Mouse (Mus musculus) E14TG2a.4 (cell line): ENCODE results near the gene Ttc33.

ENCODE experiments used
- H3K27me3 ChIP-seq: 2 replicates; pipeline ENCODE4 v1.6.1; 2014; ENCODE audit warnings: low read length, control low read depth; ENCODE audit not compliant: insufficient read depth
- H3K36me3 ChIP-seq: 2 replicates; pipeline ENCODE4 v1.6.1; 2014; ENCODE audit warnings: low read length, control low read depth; ENCODE audit not compliant: insufficient read depth
- H3K4me1 ChIP-seq: replicated peaks from 2 replicates; pipeline ENCODE4 v1.6.1; 2014; ENCODE audit warnings: low read depth, low read length, control low read depth
- H3K4me3 ChIP-seq: replicated peaks from 2 replicates; pipeline ENCODE4 v1.5.1; 2014; ENCODE audit warnings: mild to moderate bottlenecking, low read length
- H3K9me3 ChIP-seq: 2 replicates; pipeline ENCODE4 v1.6.1; 2014; ENCODE audit warnings: low read length, control low read depth
- CTCF ChIP-seq: conservative IDR thresholded peaks from 2 replicates; pipeline ENCODE4 v1.5.1; 2014; ENCODE audit warnings: low read length
- NANOG ChIP-seq: IDR thresholded peaks from 2 replicates; pipeline ENCODE4 v1.6.1; 2014; ENCODE audit warnings: borderline replicate concordance, low read length, mixed read lengths
- POU5F1 ChIP-seq: IDR thresholded peaks from 2 replicates; pipeline ENCODE4 v1.6.1; 2014; ENCODE audit warnings: low read length, borderline replicate concordance

Ttc33 gene

DNA sequence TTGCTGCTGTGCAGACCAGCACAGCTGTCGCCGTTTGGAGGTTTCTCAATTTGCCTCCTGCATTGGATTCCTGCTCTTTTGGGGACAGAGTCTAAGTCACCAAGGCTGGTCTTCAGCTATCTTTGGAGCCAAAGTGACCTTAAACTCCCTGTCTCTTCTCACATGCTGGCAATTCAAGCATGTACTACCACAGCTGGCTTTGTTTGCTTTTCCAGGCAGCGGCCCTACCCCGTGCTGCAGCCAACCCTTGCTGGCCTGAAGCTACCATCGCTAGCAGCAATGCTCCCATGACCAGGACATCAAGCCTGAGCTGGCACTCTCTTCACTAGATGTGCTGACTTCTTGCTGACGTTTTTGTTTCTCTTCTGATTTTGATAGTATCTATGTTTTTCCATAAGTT, 26.5 kb upstream of the Ttc33 start:
- TF ChIP-seq NANOG (no peak), CTCF (no peak), POU5F1 (no peak)
- Histone ChIP-seq H3K4me3 (no peak overlapping the region), H3K27me3 (no peaks in the 10 kb centered on the region), H3K9me3 (0 out of 2 replicates have a peak, but pooled peaks cover 3% of the 10 kb centered on the region), H3K4me1 (peaks cover 27% of the 10 kb centered on the region), H3K36me3 (peaks cover 45% of the 10 kb centered on the region)

- H3K4me3 ChIP-seq = no peak overlapping the region
- peaks cover 86% of the 10 kb centered on the region for H3K36me3 ChIP-seq
- H3K27me3 ChIP-seq = no peaks in the 10 kb centered on the region
- no peaks in the 10 kb centered on the region for H3K9me3 ChIP-seq
- TF ChIP-seq NANOG (no peak), CTCF (no peak), POU5F1 (no peak)
- H3K4me1 ChIP-seq = no peaks in the 10 kb centered on the region
Observed at GRCm38 (mm10) chr15:5165121-5165773, 20.1 kb upstream of the Ttc33 start.

DNA sequence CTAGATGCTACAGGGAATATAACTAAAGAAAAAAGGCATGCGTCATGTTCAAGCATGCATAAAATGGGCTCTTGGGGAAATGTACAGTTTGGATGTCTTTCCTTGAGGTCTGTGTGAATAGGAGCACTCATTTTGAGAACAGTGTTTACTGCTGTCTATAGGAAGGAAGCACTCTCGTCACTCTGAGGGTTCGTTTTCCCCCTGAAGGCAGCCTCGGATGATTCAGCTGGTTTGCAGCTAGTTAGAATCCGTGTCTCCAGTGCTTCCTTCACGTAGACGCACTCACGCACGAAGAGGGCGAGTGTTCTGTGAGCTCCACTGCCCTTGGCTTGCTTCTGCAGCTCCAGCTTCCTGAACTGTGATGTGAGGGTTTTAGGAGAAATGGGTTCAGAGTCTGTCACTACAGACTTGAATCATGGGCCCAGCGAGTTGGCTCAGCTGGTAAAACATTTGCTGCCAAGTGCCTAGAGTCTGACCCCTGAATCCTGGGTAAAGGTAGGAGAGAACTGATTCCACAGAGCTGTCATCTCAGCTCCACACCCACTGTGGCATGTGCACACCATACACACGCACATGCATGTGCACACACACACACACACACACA, 12.0 kb upstream of the Ttc33 start:
- Histone ChIP-seq H3K4me3 (no peak overlapping the region), H3K9me3 (no peaks in the 10 kb centered on the region), H3K27me3 (no peaks in the 10 kb centered on the region), H3K4me1 (no peaks in the 10 kb centered on the region; the same call in 1 of the 2 replicates), H3K36me3 (peaks cover 82% of the 10 kb centered on the region)
- TF ChIP-seq POU5F1 = no peak
- no peak for TF ChIP-seq NANOG
- no peak for TF ChIP-seq CTCF

- Histone ChIP-seq H3K9me3 (no peaks in the 10 kb centered on the region), H3K27me3 (no peaks in the 10 kb centered on the region), H3K4me1 (peaks cover 35% of the 10 kb centered on the region), H3K36me3 (peaks cover 33% of the 10 kb centered on the region), H3K4me3 (peak overlapping the region; percentile 96)
- TF ChIP-seq POU5F1 (no peak), CTCF (no peak), NANOG (no peak)
Observed at GRCm38 (mm10) chr15:5184668-5185330, 526 bp upstream of the Ttc33 start.

GRCm38 (mm10) chr15:5186293-5186675, 959 bp downstream of the Ttc33 start:
- Histone ChIP-seq H3K4me3 (peak overlapping the region; percentile 96), H3K27me3 (no peaks in the 10 kb centered on the region), H3K36me3 (peaks cover 41% of the 10 kb centered on the region), H3K4me1 (peaks cover 35% of the 10 kb centered on the region), H3K9me3 (no peaks in the 10 kb centered on the region)
- TF ChIP-seq CTCF = no peak

DNA sequence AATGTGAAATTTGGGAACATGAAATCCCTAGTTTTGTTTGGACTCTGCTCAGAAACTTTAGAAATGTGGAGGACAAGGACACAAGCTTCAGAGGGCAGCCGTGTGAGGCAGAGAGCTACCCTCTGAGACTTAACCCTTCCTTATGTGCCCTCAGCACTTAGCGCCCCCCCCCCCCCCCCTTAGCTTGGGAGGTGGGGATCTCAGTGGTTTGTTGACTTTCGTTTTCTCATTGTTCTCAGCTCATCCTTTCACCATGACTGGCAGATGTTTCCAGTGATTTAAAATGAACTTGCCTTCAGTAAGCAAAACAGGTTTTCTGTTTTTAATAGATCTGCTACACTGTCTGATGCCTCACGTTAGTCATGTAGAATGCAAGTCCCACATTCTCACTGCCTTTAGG, 1.8 kb downstream of the Ttc33 start:
- Histone ChIP-seq H3K4me3 (no peak overlapping the region), H3K9me3 (no peaks in the 10 kb centered on the region), H3K27me3 (no peaks in the 10 kb centered on the region), H3K36me3 (peaks cover 39% of the 10 kb centered on the region), H3K4me1 (peaks cover 35% of the 10 kb centered on the region)
- no peak for TF ChIP-seq CTCF
- TF ChIP-seq POU5F1 = no peak
- no peak for TF ChIP-seq NANOG

GRCm38 (mm10) chr15:5188029-5188428, 2.7 kb downstream of the Ttc33 start:
- no peak overlapping the region for H3K4me3 ChIP-seq
- TF ChIP-seq NANOG (no peak), POU5F1 (no peak), CTCF (no peak)
- H3K27me3 ChIP-seq = no peaks in the 10 kb centered on the region
- no peaks in the 10 kb centered on the region for H3K9me3 ChIP-seq
- H3K36me3 ChIP-seq = peaks cover 41% of the 10 kb centered on the region
- H3K4me1 ChIP-seq = peaks cover 35% of the 10 kb centered on the region

DNA sequence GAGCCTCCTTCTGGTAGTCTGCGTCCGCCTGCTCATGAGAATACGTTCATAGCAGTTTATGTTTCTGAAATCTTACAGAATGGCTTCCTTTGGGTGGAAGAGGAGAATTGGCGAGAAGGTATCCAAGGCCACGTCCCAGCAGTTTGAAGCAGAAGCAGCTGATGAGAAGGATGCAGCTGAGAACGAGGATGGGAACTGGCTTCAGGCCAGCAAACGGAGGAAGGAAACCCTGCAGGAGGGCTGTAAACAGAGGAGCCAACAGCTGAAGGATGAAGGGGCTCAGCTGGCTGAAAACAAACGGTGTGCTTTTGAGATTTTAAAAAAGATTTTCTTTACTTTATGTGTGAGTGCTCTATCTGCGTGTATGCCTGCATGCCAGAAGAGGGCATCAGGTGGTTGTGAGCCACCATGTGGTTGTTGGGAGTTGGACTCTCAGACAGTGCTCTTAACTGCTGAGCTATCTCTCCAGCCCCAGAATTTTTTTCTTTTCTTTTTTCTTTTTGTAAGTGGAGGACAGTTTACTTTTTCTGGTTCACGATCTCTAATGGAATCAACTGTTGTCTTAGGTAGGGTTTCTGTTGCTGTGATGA, 4.3 kb downstream of the Ttc33 start:
- H3K4me3 ChIP-seq = no peak overlapping the region
- H3K4me1 ChIP-seq = peaks cover 26% of the 10 kb centered on the region
- no peaks in the 10 kb centered on the region for H3K9me3 ChIP-seq
- no peaks in the 10 kb centered on the region for H3K27me3 ChIP-seq
- TF ChIP-seq CTCF = no peak
- TF ChIP-seq POU5F1 = no peak
- no peak for TF ChIP-seq NANOG
- H3K36me3 ChIP-seq = peaks cover 45% of the 10 kb centered on the region
